Mouse (Mus musculus): Measurements from ENCODE around the gene Fgf3. TPM values are rescaled to one million over a fixed set of nuclear protein-coding genes. Genes with fewer than 3 reads are reported as not detected.
"Not testable (repeated sequence)": the region's sequence is repeated elsewhere in the genome, so short reads cannot be mapped to it uniquely, and the experiment has no call there.

The Fgf3 gene
- polyA plus RNA-seq, 1 experiment from 2014 or later = 0.20 TPM

GRCm38 (mm10) chr7:144888564-144889299, 50.8 kb downstream of the Fgf3 start:
- H3K27ac ChIP-seq = no peak overlapping the region
- H3K4me2 ChIP-seq = no peak overlapping the region
- H3K27me3 ChIP-seq (replicated peaks) = peaks cover 63% of the 10 kb centered on the region
- no peaks in the 10 kb centered on the region for H3K9me3 ChIP-seq (replicated peaks)
- ATAC-seq = no peak
- 13% methylated on average over 18 of the region's 18 CpGs for WGBS (ENCODE audit: insufficient replicate concordance)
- no peak overlapping the region for H3K4me3 ChIP-seq
- H3K9ac ChIP-seq = no peak overlapping the region
- no peaks in the 10 kb centered on the region for H3K4me1 ChIP-seq
- no peaks in the 10 kb centered on the region for H3K36me3 ChIP-seq

DNA sequence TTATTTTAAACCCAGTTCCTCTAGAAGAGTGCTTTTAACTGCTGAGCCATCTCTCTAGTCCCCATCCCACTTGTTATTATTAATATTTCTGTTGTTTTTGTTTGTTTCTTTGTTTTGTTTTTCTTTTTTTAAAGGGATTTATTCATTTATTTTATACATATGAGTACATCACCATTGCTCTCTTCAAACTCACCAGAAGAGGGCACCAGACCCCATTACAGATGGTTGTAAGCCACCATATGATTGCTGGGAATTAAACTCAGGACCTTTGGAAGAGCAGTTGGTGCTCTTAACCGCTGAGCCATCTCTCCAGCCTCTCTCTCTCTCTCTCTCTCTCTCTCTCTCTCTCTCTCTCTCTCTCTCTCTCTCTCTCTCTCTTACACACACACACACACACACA, 52.8 kb downstream of the Fgf3 start:
- not testable (repeated sequence) for H3K27ac ChIP-seq; ATAC-seq; H3K4me2 ChIP-seq; H3K9ac ChIP-seq; H3K36me3 ChIP-seq; H3K9me3 ChIP-seq (replicated peaks); H3K4me3 ChIP-seq
- Histone ChIP-seq H3K4me1 (peaks cover 12% of the 10 kb centered on the region), H3K27me3 (replicated peaks) (peaks cover 76% of the 10 kb centered on the region)
- 60% methylated on average over 1 of the region's 1 CpGs for whole genome bisulfite sequencing (ENCODE audit: insufficient replicate concordance)

- no peak for ATAC-seq
- whole genome bisulfite sequencing (ENCODE audit: insufficient replicate concordance) = 57% methylated on average over 2 of the region's 2 CpGs
- H3K4me3 ChIP-seq = no peak overlapping the region
- H3K27ac ChIP-seq = no peak overlapping the region
- H3K9me3 ChIP-seq (replicated peaks) = no peaks in the 10 kb centered on the region
- peaks cover 24% of the 10 kb centered on the region for H3K4me1 ChIP-seq
- no peak overlapping the region for H3K9ac ChIP-seq
- H3K27me3 ChIP-seq (replicated peaks) = peaks cover 86% of the 10 kb centered on the region
- H3K36me3 ChIP-seq = no peaks in the 10 kb centered on the region
- H3K4me2 ChIP-seq = no peak overlapping the region
Measured at GRCm38 (mm10) chr7:144891863-144892262, 54.0 kb downstream of the Fgf3 start.

DNA sequence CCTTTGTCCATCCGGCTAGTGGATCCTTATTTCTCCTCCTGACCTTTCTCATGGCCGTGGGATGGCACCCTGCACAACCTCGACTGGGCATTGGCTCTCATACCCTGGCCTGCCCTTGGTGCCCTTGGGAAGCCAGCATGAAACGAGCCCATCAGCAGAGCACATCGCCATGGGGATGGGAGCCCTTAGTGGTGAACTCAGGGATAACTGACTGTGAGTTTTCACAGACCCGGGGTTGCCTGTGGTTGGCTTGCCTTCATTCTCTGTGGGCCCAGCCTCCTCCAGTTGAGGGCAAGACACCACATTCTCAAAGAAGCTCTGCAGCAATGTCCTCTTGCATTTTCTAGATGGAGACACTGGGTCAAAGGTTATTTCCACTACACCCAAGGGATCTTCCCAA, 54.4 kb downstream of the Fgf3 start:
- Histone ChIP-seq H3K27ac (no peak overlapping the region), H3K27me3 (replicated peaks) (peaks cover 86% of the 10 kb centered on the region), H3K9ac (no peak overlapping the region), H3K4me3 (no peak overlapping the region), H3K9me3 (replicated peaks) (no peaks in the 10 kb centered on the region), H3K36me3 (no peaks in the 10 kb centered on the region), H3K4me2 (no peak overlapping the region), H3K4me1 (peaks cover 26% of the 10 kb centered on the region)
- WGBS (ENCODE audit: insufficient replicate concordance) = 43% methylated on average over 6 of the region's 6 CpGs
- no peak for ATAC-seq

Other genes with a start within 250 kb of the Fgf3 start
- 5.7 and 7.2 TPM in 2 replicates for gene Ano1, start 86.1 kb upstream of the Fgf3 start, polyA plus RNA-seq (2016; fragmentation: Nextera tagmentation; extraction: Ambion mirVana)
- not detected in 2 replicates for gene Fgf4, start 9.3 kb downstream of the Fgf3 start, polyA plus RNA-seq (2016; fragmentation: Nextera tagmentation; extraction: Ambion mirVana)
- gene Fgf15, start 58.4 kb downstream of the Fgf3 start, polyA plus RNA-seq (2016; fragmentation: Nextera tagmentation; extraction: Ambion mirVana) = not detected in 2 replicates
- 11.6 and 12.8 TPM in 2 replicates for gene LTO1, start 77.0 kb downstream of the Fgf3 start, polyA plus RNA-seq (2016; fragmentation: Nextera tagmentation; extraction: Ambion mirVana)
- gene Ccnd1, start 101.8 kb downstream of the Fgf3 start, polyA plus RNA-seq (2016; fragmentation: Nextera tagmentation; extraction: Ambion mirVana) = 46.0 and 47.1 TPM in 2 replicates